Mouse (Mus musculus): Measurements from ENCODE around the gene Gm9573.

Gene Gm9573

DNA sequence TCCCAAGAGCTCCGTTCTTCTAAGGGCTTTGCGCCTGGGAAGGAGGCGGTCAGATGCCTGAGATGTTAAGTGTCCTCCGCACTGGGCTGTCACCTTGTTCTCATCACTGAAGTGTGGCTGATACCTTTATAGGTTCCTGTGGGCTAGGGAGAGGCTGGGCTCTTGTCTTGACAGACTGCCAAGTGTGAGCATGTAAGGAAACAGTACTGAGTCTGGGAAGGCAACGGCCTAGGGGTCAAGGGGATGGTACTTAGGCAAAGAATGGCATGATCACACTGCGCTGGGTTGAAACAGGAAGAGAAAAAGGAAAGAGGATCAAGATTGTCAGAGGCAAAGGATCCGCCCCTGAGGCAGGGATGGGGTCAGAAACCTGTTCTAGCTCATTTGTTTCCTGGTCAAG is at the start of gene Gm9573:
Gm9573 (minus strand) TSS at position 101 of the 400 bp plus-strand sequence.
- TF ChIP-seq GATA4 (IDR thresholded peaks at IDR 0.05; ENCODE audit: insufficient replicate concordance, low read length) = no peak

DNA sequence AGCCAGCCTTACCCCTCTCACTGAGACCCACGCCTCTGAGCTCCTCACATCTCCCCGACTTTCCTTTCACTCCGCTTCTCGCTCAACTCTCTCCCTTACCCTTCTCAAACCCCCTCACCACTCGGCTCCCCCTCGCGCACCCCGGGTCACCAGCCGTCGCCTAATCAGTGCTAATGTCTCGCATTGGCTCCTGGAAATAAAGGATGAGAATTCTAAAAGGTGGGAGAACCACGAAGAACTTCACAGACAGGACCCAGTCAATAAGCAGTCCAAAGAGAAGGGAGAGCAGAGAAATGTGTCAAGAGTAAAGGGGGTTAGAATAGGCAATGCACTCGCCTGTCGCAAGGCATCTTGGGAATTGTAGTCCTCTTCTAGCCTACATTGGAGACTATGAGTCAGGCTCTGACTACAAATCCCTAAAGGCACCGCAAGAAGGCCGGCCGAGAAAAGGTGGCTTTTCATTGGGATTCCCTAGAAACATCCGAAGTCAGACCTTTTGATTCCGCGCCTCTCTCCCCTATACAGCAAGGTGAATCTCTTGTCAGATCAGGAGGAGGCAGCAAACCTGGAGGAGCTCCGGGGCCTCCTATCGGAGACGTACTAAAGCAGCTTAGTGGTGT is 47.1 kb upstream of the Gm9573 start, which contains the start of gene Gtf2h4:
Gtf2h4 (minus strand) TSS at position 324 of the 620 bp plus-strand sequence.
- TF ChIP-seq GATA4 (IDR thresholded peaks at IDR 0.05; ENCODE audit: insufficient replicate concordance, low read length) = no peak

- TF ChIP-seq GATA4 (IDR thresholded peaks at IDR 0.05; ENCODE audit: insufficient replicate concordance, low read length) = no peak
Measured at GRCm38 (mm10) chr17:35672527-35672926, 46.1 kb upstream of the Gm9573 start.

DNA sequence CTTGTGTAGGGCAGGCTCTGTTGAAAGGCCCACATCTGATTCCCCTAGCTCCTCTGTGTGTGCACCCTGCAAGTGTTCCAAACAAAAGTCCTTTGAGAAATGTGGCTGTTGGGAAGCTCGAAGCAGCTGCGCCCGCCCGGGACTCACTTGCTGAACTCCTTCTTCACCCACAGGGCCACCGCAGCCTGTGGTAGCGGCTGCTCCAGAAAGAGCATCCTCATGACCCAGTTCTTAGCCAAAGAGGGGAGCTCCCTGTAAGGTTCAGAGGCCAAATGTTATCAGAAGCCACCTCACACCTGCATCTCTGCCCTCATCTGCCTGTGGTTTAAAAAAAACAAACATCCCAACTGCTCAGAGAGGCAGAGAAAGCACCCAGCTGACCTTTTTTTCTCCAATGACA is 45.4 kb upstream of the Gm9573 start:
- TF ChIP-seq GATA4 (IDR thresholded peaks at IDR 0.05; ENCODE audit: insufficient replicate concordance, low read length) = no peak

DNA sequence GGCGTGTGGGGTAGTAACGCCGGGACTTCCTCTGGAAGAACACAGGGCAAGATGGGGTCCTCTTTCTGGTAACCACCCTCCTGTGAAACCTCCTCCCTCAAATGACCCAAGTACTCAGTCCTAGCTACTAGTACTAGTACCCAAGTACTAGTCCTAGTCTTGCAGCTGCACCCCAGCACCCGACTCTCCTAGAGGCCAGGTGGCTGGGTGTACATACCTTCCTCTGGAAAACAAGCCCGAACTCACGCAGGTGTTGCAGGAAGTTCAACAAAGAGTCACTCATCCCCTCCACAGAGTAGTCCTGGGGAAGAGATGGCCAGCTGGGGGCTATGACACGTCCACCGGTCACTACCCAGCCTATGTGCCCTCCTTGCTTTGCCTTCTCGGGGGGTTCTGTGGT is 43.3 kb upstream of the Gm9573 start:
- no peak for TF ChIP-seq GATA4 (IDR thresholded peaks at IDR 0.05; ENCODE audit: insufficient replicate concordance, low read length)

GRCm38 (mm10) chr17:35667334-35668065 is 41.1 kb upstream of the Gm9573 start, which contains the start of gene Vars2:
Vars2 (minus strand) TSS chr17:35667592.
- TF ChIP-seq GATA4 (IDR thresholded peaks at IDR 0.05; ENCODE audit: insufficient replicate concordance, low read length) = no peak; the same call in 1 of the 2 replicates

DNA sequence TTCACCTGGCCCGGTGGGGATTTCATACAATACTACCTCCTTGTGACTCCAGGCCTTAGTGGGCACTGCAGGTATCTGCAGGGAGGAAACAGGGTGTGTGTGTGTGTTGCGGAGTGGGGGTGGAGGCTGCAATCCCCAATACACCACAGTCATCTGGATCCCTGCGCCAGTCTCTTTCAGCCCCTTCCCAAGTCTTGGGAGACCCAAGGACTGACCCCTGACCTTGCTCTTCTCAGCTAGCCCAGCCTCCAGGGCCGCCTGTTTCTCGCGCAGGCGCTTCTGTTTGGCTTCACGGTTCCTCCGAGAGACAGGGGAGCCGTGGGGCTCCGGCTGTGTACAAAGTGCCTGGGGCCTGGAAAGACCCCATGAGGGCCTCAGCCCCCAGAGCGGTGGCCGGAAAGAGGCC is 40.4 kb upstream of the Gm9573 start:
- TF ChIP-seq GATA4 (IDR thresholded peaks at IDR 0.05; ENCODE audit: insufficient replicate concordance, low read length) = no peak

- TF ChIP-seq GATA4 (IDR thresholded peaks at IDR 0.05; ENCODE audit: insufficient replicate concordance, low read length) = no peak
Measured at GRCm38 (mm10) chr17:35665957-35666515, 39.6 kb upstream of the Gm9573 start.

- no peak for TF ChIP-seq GATA4 (IDR thresholded peaks at IDR 0.05; ENCODE audit: insufficient replicate concordance, low read length)
Measured at GRCm38 (mm10) chr17:35653086-35653485, 26.6 kb upstream of the Gm9573 start.

DNA sequence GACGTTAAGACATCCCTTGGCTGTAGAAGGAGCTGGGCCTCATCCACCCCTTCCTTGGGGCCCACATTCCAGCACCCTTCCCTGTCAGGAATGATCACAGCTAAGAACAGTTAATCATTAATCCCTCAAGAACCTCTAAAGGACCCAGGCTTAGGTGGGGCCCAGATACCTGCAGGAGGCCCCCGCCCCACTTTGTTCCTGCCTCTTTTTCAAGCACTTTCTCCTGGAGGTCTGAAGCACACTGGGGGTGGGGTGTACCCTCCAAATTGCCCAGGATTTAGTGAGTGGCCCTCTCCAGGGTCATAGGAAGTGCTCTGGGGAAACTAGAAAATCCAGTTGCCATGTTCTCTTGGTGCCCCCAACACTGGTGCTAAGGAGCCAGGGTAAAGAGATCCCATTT is 23.0 kb upstream of the Gm9573 start:
- TF ChIP-seq GATA4 (IDR thresholded peaks at IDR 0.05; ENCODE audit: insufficient replicate concordance, low read length) = no peak

GRCm38 (mm10) chr17:35643609-35644236 is 17.3 kb upstream of the Gm9573 start, which contains the start of gene Mucl3:
Mucl3 (minus strand) TSS chr17:35643695.
- TF ChIP-seq GATA4 (IDR thresholded peaks at IDR 0.05; ENCODE audit: insufficient replicate concordance, low read length) = no peak

- no peak for TF ChIP-seq GATA4 (IDR thresholded peaks at IDR 0.05; ENCODE audit: insufficient replicate concordance, low read length)
Measured at GRCm38 (mm10) chr17:35639352-35639751, 12.9 kb upstream of the Gm9573 start.

- TF ChIP-seq GATA4 (IDR thresholded peaks at IDR 0.05; ENCODE audit: insufficient replicate concordance, low read length) = no peak
Measured at GRCm38 (mm10) chr17:35638475-35639190, 12.2 kb upstream of the Gm9573 start.

DNA sequence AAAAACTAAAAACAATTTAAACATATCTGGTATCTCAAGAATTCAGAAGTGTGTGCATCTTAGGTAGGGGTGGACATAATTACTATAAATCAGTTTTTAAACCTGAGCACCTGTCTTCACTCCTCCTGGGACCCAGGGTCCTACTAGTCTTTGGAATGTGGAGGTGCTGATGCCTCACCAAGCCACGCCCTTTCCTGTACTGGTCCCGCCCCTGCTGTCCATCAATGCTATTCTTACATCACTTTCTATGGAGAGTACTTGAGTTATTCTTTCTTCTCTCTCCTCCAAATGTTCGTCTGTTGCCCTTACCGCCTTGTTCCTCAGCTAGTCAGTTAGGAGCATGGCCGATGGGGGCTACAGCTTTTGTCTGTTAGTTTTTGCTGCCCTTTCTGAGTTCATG is 9.9 kb upstream of the Gm9573 start:
- no peak for TF ChIP-seq GATA4 (IDR thresholded peaks at IDR 0.05; ENCODE audit: insufficient replicate concordance, low read length)

DNA sequence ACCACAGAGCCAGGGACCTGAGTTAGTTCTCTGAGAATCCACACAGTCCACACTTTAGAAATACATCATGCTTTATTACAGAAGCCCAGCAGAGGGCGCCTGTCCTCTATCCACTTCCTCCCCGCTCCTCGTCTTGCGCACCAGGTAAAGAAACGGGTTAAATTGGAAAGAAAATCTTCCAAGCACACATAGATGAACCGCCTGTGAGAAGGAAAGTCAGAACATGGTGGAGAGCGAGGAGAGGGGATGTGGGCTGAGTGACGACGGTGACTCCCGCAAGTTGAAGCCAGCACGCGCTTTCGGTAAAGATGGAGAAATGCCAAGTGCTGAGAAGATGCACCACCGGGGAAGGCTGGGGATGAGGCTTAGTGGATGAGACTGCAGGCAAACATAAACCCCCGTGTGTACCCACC is 9.3 kb upstream of the Gm9573 start:
- no peak for TF ChIP-seq GATA4 (IDR thresholded peaks at IDR 0.05; ENCODE audit: insufficient replicate concordance, low read length)
